Mouse (Mus musculus) kidney, postnatal 36 days (tissue): ENCODE measurements around the gene Jtb.

ENCODE experiments used
- DNase-seq, 2 experiments: peaks; one replicate each; pipeline ENCODE4 v3.0.0; 2021 to 2022; ENCODE audit warnings: mixed read lengths in 2 of 2

The Jtb gene

GRCm38 (mm10) chr3:90231507-90232333, at the start of gene Jtb:
Gene Jtb (plus strand): TSS chr3:90231597.
- DNase-seq, result peak; percentile 96 to 97

GRCm38 (mm10) chr3:90183581-90183980, 47.8 kb upstream of the Jtb start:
- DNase-seq, result peak in 1 of 2 experiments; percentile 40

- no peak for DNase-seq
These were observed 40.4 kb upstream of the Jtb start for GRCm38 (mm10) chr3:90190859-90191510.

GRCm38 (mm10) chr3:90194759-90195158, 36.6 kb upstream of the Jtb start:
- DNase-seq, result no peak

- DNase-seq, result no peak
These were observed 35.8 kb upstream of the Jtb start for GRCm38 (mm10) chr3:90195644-90196043.

GRCm38 (mm10) chr3:90197548-90197947, 33.8 kb upstream of the Jtb start:
- DNase-seq, result no peak

- no peak for DNase-seq
These were observed 28.5 kb upstream of the Jtb start for GRCm38 (mm10) chr3:90202884-90203283.

- DNase-seq, result no peak
These were observed 27.8 kb upstream of the Jtb start for GRCm38 (mm10) chr3:90203619-90204018.

- DNase-seq, result no peak
These were observed 26.8 kb upstream of the Jtb start for GRCm38 (mm10) chr3:90204582-90204981.

GRCm38 (mm10) chr3:90208662-90209061, 22.7 kb upstream of the Jtb start:
- no peak for DNase-seq

GRCm38 (mm10) chr3:90209908-90210566, 21.4 kb upstream of the Jtb start:
- DNase-seq, result no peak

GRCm38 (mm10) chr3:90211475-90212398, 19.7 kb upstream of the Jtb start:
- DNase-seq, result no peak

- no peak for DNase-seq
These were observed 18.7 kb upstream of the Jtb start for GRCm38 (mm10) chr3:90212723-90213122.

GRCm38 (mm10) chr3:90213377-90213866, 18.0 kb upstream of the Jtb start, which contains the start of the genes Rps27 and Rab13:
Gene Rps27 (minus strand): TSS chr3:90213651.
Gene Rab13 (plus strand): TSS chr3:90213695.
- peak; percentile 88 to 95 for DNase-seq

- DNase-seq, result peak; percentile 31 to 54
These were observed 17.3 kb upstream of the Jtb start for GRCm38 (mm10) chr3:90213956-90214684.

- DNase-seq, result peak; percentile 30 to 34
These were observed 15.5 kb upstream of the Jtb start for GRCm38 (mm10) chr3:90215825-90216380.

GRCm38 (mm10) chr3:90220088-90220487, 11.3 kb upstream of the Jtb start:
- peak; percentile 62 to 76 for DNase-seq

GRCm38 (mm10) chr3:90220531-90220951, 10.9 kb upstream of the Jtb start:
- DNase-seq, result peak; percentile 88 to 90

- DNase-seq, result no peak
These were observed 10.3 kb upstream of the Jtb start for GRCm38 (mm10) chr3:90221123-90221522.

GRCm38 (mm10) chr3:90222455-90222854, 8.9 kb upstream of the Jtb start:
- DNase-seq, result no peak

GRCm38 (mm10) chr3:90222941-90223340, 8.5 kb upstream of the Jtb start:
- DNase-seq, result no peak
